Mouse (Mus musculus) stomach, adult 2 months (tissue): ENCODE results near the gene Gcnt3. TPM values are rescaled to one million over a fixed set of nuclear protein-coding genes. Genes with fewer than 3 reads are reported as not detected.

ENCODE experiments used
- polyA plus RNA-seq: library from polyadenylated mRNA; depleted of rRNA; stranded (reverse); fragments of >200 nt; gene quantifications from 2 replicates; pipeline ENCODE4 v1.2.3, GENCODE M21; 2012; rRNA removed

Gcnt3 gene
- polyA plus RNA-seq: 12.4 and 20.1 TPM in 2 replicates

DNA sequence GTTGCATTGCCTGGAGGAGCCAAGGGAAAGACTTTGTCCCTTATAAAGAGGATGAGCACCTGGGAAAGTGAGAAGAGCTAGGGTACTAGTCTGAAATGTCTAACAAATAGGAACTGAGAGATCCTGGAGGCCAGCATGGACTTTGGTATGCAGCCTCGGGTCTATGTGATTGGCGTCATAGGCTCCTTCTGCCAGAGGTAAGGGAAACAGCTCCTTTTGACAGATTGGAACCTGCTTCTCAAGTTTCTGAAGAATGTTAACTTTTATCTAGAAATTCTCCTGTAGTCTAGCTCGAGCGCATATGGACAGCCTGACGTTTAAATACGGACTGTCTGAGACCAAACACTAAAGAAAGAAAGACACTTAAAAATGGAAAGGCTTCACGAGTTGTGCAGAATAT is at the start of gene Gcnt3:
Gene Gcnt3, minus strand, starts transcription at position 101 of the 400 bp plus-strand sequence.

DNA sequence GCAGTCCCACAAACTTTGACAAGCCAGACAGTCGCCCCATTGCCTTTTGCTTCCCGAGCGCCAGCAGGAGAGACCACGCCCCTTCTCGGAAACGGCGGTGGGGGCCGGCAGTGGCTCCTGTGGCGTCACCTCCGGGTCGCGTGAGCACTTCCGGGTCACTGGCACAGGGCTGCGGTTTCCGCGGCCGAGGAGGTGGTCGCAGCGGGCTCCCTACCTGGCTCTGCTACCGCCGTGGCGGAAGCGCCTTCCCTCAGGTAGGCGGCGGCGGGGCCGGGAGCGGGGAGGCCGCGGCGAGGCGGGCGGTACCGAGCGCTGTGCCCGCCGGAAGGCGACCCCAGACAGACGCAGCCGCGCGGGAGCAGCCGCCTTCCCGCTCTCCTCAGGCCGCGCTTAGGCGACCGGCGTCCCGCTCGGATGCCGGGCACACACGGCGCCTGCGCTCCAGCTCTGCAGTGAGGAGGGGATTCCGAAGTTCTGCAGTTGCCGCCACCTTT is 25.4 kb downstream of the Gcnt3 start, which contains the start of gene Gtf2a2:
Gene Gtf2a2, plus strand, starts transcription at position 143 of the 494 bp plus-strand sequence.

DNA sequence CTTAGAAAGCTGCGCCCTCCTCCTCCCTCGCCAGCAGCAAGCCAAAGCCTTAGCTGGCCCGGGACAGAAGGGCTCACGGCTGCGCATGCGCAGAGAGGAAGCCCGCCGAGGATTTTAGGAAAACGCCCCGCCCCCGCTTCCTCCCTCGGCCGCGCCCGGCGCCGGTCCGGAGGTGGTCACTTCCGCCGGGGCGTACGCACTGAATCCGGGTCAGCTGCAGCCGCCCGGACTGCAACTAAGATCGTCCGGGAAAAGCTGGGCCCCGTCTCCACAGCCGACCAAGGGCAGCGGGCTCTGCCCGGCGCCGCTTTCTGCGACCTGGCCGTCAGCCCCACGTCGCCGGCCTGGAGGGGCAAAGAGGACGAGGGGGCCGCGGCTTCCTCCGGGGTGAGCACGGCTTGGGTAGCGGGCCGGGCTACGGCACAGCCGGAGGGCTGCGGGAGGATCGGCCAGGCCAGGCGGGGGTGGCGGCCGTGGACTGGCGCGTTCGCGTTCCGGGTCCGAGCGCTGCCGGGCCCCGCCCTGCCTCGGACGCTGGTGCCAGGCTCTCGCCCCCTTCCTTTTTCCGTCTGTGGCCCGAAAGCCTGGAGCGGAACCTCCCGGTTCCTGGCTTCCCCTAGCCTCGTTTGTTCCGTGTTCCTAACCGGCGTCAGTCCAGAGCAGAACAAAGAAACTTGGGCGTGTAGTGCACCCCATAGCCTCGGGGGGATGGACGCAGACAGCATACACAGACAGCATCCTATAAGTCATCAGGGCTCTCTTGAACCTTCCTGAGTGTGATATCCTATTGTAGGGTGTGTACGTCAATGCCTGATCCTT is 48.4 kb downstream of the Gcnt3 start, which contains the start of gene Bnip2:
Gene Bnip2, plus strand, starts transcription at position 164 of the 819 bp plus-strand sequence.

Other genes starting within 250 kb of the Gcnt3 start
- 5.1 and 5.5 TPM in 2 replicates for gene Bnip2, start 48.6 kb downstream of the Gcnt3 start, polyA plus RNA-seq
- 3.9 and 4.0 TPM in 2 replicates for gene Gtf2a2, start 25.5 kb downstream of the Gcnt3 start, polyA plus RNA-seq
- gene Fam81a, start 104.5 kb upstream of the Gcnt3 start, polyA plus RNA-seq: 0.24 and 0.31 TPM in 2 replicates
- 5.0 and 6.4 TPM in 2 replicates for gene Myo1e, start 169.3 kb upstream of the Gcnt3 start, polyA plus RNA-seq